Mouse (Mus musculus): ENCODE results near the gene Olfr1426. TPM values are rescaled to one million over a fixed set of nuclear protein-coding genes. Genes with fewer than 3 reads are reported as not detected.

The Olfr1426 gene
- polyA plus RNA-seq, 1 experiment from 2014 or later, result not detected

- no peak for TF ChIP-seq CTCF (IDR thresholded peaks at IDR 0.05; ENCODE audit: low read depth)
- no peak overlapping the region for H3K9ac ChIP-seq (ENCODE audit: low read depth, low read length)
- no peak for ATAC-seq
- no peaks in the 10 kb centered on the region for H3K36me3 ChIP-seq (ENCODE audit: control insufficient read depth, insufficient read depth)
- H3K4me2 ChIP-seq (replicated peaks; ENCODE audit: low read depth), result no peak overlapping the region
- no peaks in the 10 kb centered on the region for H3K4me1 ChIP-seq (replicated peaks; ENCODE audit: control insufficient read depth, insufficient read depth, low read length)
- no peaks in the 10 kb centered on the region for H3K27me3 ChIP-seq (replicated peaks; ENCODE audit: control insufficient read depth, insufficient read depth, low read length)
- H3K4me3 ChIP-seq (ENCODE audit: low read depth, low read length), result no peak overlapping the region
- no peak overlapping the region for H3K27ac ChIP-seq (ENCODE audit: low read depth, low read length)
- no peaks in the 10 kb centered on the region for H3K9me3 ChIP-seq (ENCODE audit: control insufficient read depth)
Observed at GRCm38 (mm10) chr19:12037727-12038126, 54.1 kb downstream of the Olfr1426 start.

Other genes with a start within 250 kb of the Olfr1426 start
- not detected in 2 replicates for gene Olfr1418, start 230.9 kb downstream of the Olfr1426 start, polyA plus RNA-seq (2015; fragmentation: Nextera tagmentation; extraction: Ambion mirVana)
- gene Olfr1419, start 216.9 kb downstream of the Olfr1426 start, polyA plus RNA-seq (2015; fragmentation: Nextera tagmentation; extraction: Ambion mirVana), result not detected in 2 replicates
- 0.05 TPM in 1 of 2 replicates, not detected in the other for gene Olfr1420, start 205.4 kb downstream of the Olfr1426 start, polyA plus RNA-seq (2015; fragmentation: Nextera tagmentation; extraction: Ambion mirVana)
- gene Patl1, start 179.6 kb downstream of the Olfr1426 start, polyA plus RNA-seq (2015; fragmentation: Nextera tagmentation; extraction: Ambion mirVana), result 8.4 and 9.3 TPM in 2 replicates
- gene Osbp, start 126.1 kb downstream of the Olfr1426 start, polyA plus RNA-seq (2015; fragmentation: Nextera tagmentation; extraction: Ambion mirVana), result 6.2 and 6.9 TPM in 2 replicates
- gene Olfr1423, start 50.7 kb downstream of the Olfr1426 start, polyA plus RNA-seq (2015; fragmentation: Nextera tagmentation; extraction: Ambion mirVana), result not detected in 2 replicates
- not detected in 2 replicates for gene Olfr1424, start 29.3 kb downstream of the Olfr1426 start, polyA plus RNA-seq (2015; fragmentation: Nextera tagmentation; extraction: Ambion mirVana)
- gene Olfr1425, start 14.3 kb downstream of the Olfr1426 start, polyA plus RNA-seq (2015; fragmentation: Nextera tagmentation; extraction: Ambion mirVana), result not detected in 2 replicates
- gene Olfr1427, start 11.3 kb upstream of the Olfr1426 start, polyA plus RNA-seq (2015; fragmentation: Nextera tagmentation; extraction: Ambion mirVana), result not detected in 2 replicates
- gene Olfr1428, start 23.9 kb upstream of the Olfr1426 start, polyA plus RNA-seq (2015; fragmentation: Nextera tagmentation; extraction: Ambion mirVana), result not detected in 2 replicates
- gene Olfr76, start 31.2 kb upstream of the Olfr1426 start, polyA plus RNA-seq (2015; fragmentation: Nextera tagmentation; extraction: Ambion mirVana), result not detected in 2 replicates
- gene Olfr1555-ps1, start 78.1 kb upstream of the Olfr1426 start, polyA plus RNA-seq (2015; fragmentation: Nextera tagmentation; extraction: Ambion mirVana), result 0.05 TPM in 1 of 2 replicates, not detected in the other
- gene Olfr1431, start 108.6 kb upstream of the Olfr1426 start, polyA plus RNA-seq (2015; fragmentation: Nextera tagmentation; extraction: Ambion mirVana), result not detected in 2 replicates
- not detected in 2 replicates for gene Olfr1432, start 140.6 kb upstream of the Olfr1426 start, polyA plus RNA-seq (2015; fragmentation: Nextera tagmentation; extraction: Ambion mirVana)
- gene Olfr262, start 149.6 kb upstream of the Olfr1426 start, polyA plus RNA-seq (2015; fragmentation: Nextera tagmentation; extraction: Ambion mirVana), result not detected in 2 replicates
- gene Olfr235, start 169.0 kb upstream of the Olfr1426 start, polyA plus RNA-seq (2015; fragmentation: Nextera tagmentation; extraction: Ambion mirVana), result not detected in 2 replicates
- gene Olfr1434, start 187.8 kb upstream of the Olfr1426 start, polyA plus RNA-seq (2015; fragmentation: Nextera tagmentation; extraction: Ambion mirVana), result not detected in 2 replicates
- not detected in 2 replicates for gene Olfr1436, start 207.1 kb upstream of the Olfr1426 start, polyA plus RNA-seq (2015; fragmentation: Nextera tagmentation; extraction: Ambion mirVana)
- not detected in 2 replicates for gene Olfr1437, start 233.1 kb upstream of the Olfr1426 start, polyA plus RNA-seq (2015; fragmentation: Nextera tagmentation; extraction: Ambion mirVana)
- not detected in 2 replicates for gene Olfr1438-ps1, start 243.9 kb upstream of the Olfr1426 start, polyA plus RNA-seq (2015; fragmentation: Nextera tagmentation; extraction: Ambion mirVana)